Comparison of ENCODE assay signal across 8 mouse cellular contexts in the genomic region with DNA sequence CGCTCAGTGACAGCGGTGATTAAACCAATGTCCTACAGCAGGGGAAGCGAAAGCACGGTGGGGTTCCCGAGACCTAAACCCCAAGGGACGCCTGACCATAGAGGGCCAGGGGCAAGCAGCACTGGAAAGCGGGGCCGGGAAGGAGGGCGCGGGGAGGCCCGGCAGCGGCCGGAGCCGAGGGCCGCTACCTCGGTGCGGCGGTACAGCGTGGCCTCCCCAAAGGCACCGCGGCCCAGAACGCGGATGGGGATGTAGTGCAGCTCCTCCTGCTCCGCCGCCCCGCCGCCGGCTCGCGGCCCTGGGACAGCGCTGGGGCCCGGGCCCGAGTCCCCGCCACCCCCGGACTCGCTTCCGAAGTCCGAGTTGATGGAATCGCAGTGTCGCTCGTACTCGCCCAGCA. TPM values are rescaled to one million over a fixed set of nuclear protein-coding genes. Genes with fewer than 3 reads are reported as not detected.
A peak's percentile ranks its signal among the peaks of the same experiment; 100 is the strongest.
DNase-seq lines count a peak whose midpoint lies in the region; ATAC-seq and TF ChIP-seq lines count a peak whose summit lies in the region.

No protein-coding gene starts in this region.

- H3K9me3 ChIP-seq in heart, embryonic 14.5 days (ENCODE audit: control insufficient read depth, low read length), result no peaks in the 10 kb centered on the region
- no peaks in the 10 kb centered on the region for H3K9me3 ChIP-seq in G1E (replicated peaks)
- H3K9me3 ChIP-seq in forebrain, embryonic 12.5 days, result no peaks in the 10 kb centered on the region
- H3K9me3 ChIP-seq in liver, embryonic 12.5 days (replicated peaks), result no peaks in the 10 kb centered on the region
- H3K9me3 ChIP-seq in stomach, embryonic 16.5 days (replicated peaks; ENCODE audit: control insufficient read depth, low read length), result no peaks in the 10 kb centered on the region

- H3K36me3 ChIP-seq in heart, embryonic 14.5 days (ENCODE audit: control insufficient read depth, insufficient read depth, low read length), result peaks cover 42% of the 10 kb centered on the region
- peaks cover 51% of the 10 kb centered on the region for H3K36me3 ChIP-seq in G1E (replicated peaks)
- peaks cover 29% of the 10 kb centered on the region for H3K36me3 ChIP-seq in forebrain, embryonic 12.5 days (replicated peaks)
- H3K36me3 ChIP-seq in liver, embryonic 12.5 days, result peaks cover 43% of the 10 kb centered on the region
- H3K36me3 ChIP-seq in stomach, embryonic 16.5 days (ENCODE audit: control insufficient read depth, insufficient read depth, low read length), result peaks cover 2% of the 10 kb centered on the region; the same call in 1 of the 2 replicates

- no peak for TF ChIP-seq CTCF in G1E (IDR thresholded peaks at IDR 0.05; ENCODE audit: low read depth, low read length)

- peaks cover 2 to 27% of the 10 kb centered on the region in 2 experiments for H3K4me1 ChIP-seq in heart, embryonic 14.5 days (ENCODE audit: control insufficient read depth in 2 of 2, insufficient read depth in 2 of 2, low read length in 2 of 2)
- H3K4me1 ChIP-seq in G1E (ENCODE audit: insufficient read depth, low read depth, low read length), result peaks cover 51% of the 10 kb centered on the region
- H3K4me1 ChIP-seq in forebrain, embryonic 12.5 days, result peaks cover 19% of the 10 kb centered on the region
- peaks cover 36% of the 10 kb centered on the region for H3K4me1 ChIP-seq in liver, embryonic 12.5 days
- H3K4me1 ChIP-seq in stomach, embryonic 16.5 days (ENCODE audit: control insufficient read depth, insufficient read depth, low read length), result peaks cover 20% of the 10 kb centered on the region

- peak overlapping the region; percentile 75 to 90 for H3K27ac ChIP-seq in heart, embryonic 14.5 days (replicated peaks in 1 of 2; ENCODE audit: control insufficient read depth in 1 of 2, insufficient read depth in 1 of 2, low read depth in 2 of 2, low read length in 2 of 2)
- H3K27ac ChIP-seq in forebrain, embryonic 12.5 days, result peak overlapping the region; percentile 85
- peak overlapping the region; percentile 91 for H3K27ac ChIP-seq in liver, embryonic 12.5 days
- H3K27ac ChIP-seq in stomach, embryonic 16.5 days (ENCODE audit: low read length), result peak overlapping the region; percentile 93

- no peaks in the 10 kb centered on the region for H3K27me3 ChIP-seq in heart, embryonic 14.5 days (ENCODE audit: control insufficient read depth, insufficient read depth, low read length)
- H3K27me3 ChIP-seq in G1E (ENCODE audit: insufficient read depth, low read length), result no peaks in the 10 kb centered on the region
- no peaks in the 10 kb centered on the region for H3K27me3 ChIP-seq in forebrain, embryonic 12.5 days
- no peaks in the 10 kb centered on the region for H3K27me3 ChIP-seq in liver, embryonic 12.5 days (replicated peaks)
- no peaks in the 10 kb centered on the region for H3K27me3 ChIP-seq in stomach, embryonic 16.5 days (ENCODE audit: control insufficient read depth, insufficient read depth, low read length)

- ATAC-seq in heart, embryonic 14.5 days (ENCODE audit: insufficient number of reproducible peaks, insufficient read depth, low FRiP score, low read depth), result peak; percentile 64
- ATAC-seq in G1E (ENCODE audit: extremely low read depth, insufficient number of reproducible peaks, low FRiP score, poor library complexity, severe bottlenecking), result no peak
- ATAC-seq in forebrain, embryonic 12.5 days (ENCODE audit: low FRiP score), result peak; percentile 69
- peak; percentile 67 for ATAC-seq in liver, embryonic 12.5 days
- peak; percentile 74 for ATAC-seq in stomach, embryonic 16.5 days (ENCODE audit: insufficient read depth, low FRiP score)

- H3K4me3 ChIP-seq in heart, embryonic 14.5 days (ENCODE audit: control insufficient read depth in 1 of 2, insufficient read depth in 1 of 2, low read depth in 1 of 2, low read length in 2 of 2), result peak overlapping the region; percentile 82 to 90
- peak overlapping the region; percentile 88 for H3K4me3 ChIP-seq in G1E (ENCODE audit: low read depth, low read length)
- H3K4me3 ChIP-seq in forebrain, embryonic 12.5 days (replicated peaks), result peak overlapping the region; percentile 98
- H3K4me3 ChIP-seq in liver, embryonic 12.5 days, result peak overlapping the region; percentile 85
- peak overlapping the region; percentile 98 for H3K4me3 ChIP-seq in stomach, embryonic 16.5 days (replicated peaks; ENCODE audit: low read length)

- WGBS in heart, embryonic 14.5 days, result under 1% methylated on average over 38 of the region's 42 CpGs
- whole genome bisulfite sequencing in forebrain, embryonic 12.5 days, result under 1% methylated on average over 42 of the region's 42 CpGs
- under 1% methylated on average over 41 of the region's 42 CpGs for WGBS in liver, embryonic 12.5 days (ENCODE audit: insufficient replicate concordance)
- under 1% methylated on average over 36 of the region's 42 CpGs for WGBS in stomach, embryonic 16.5 days

- peak overlapping the region; percentile 96 for H3K9ac ChIP-seq in heart, embryonic 14.5 days (ENCODE audit: low read length)
- peak overlapping the region; percentile 93 for H3K9ac ChIP-seq in forebrain, embryonic 12.5 days
- peak overlapping the region; percentile 96 for H3K9ac ChIP-seq in liver, embryonic 12.5 days
- H3K9ac ChIP-seq in stomach, embryonic 16.5 days (ENCODE audit: low read length), result peak overlapping the region; percentile 99

- DNase-seq in heart, postnatal 25 days (ENCODE audit: low spot score), result no peak
- DNase-seq in G1E (ENCODE audit: low spot score), result no peak
- no peak for DNase-seq in adrenal gland, postnatal 10 days
- no peak for DNase-seq in layer of hippocampus, adult 18-20 months (ENCODE audit: low spot score in 2 of 2)

- intact Hi-C loops in heart, postnatal 25 days (cut with DNase I), result no loop called here

- H3K4me2 ChIP-seq in heart, embryonic 14.5 days (ENCODE audit: low read length), result peak overlapping the region; percentile 74
- H3K4me2 ChIP-seq in forebrain, embryonic 12.5 days, result peak overlapping the region; percentile 79
- peak overlapping the region; percentile 82 for H3K4me2 ChIP-seq in liver, embryonic 12.5 days
- peak overlapping the region; percentile 76 for H3K4me2 ChIP-seq in stomach, embryonic 16.5 days (ENCODE audit: low read depth, low read length)

RNA-seq across cellular contexts. Expression of gene Nek9, which starts 0.3 kb away (rescaled TPM):
- polyA plus RNA-seq in heart, embryonic 14.5 days (2014; fragmentation: Nextera tagmentation; extraction: Ambion mirVana), result 16.8 and 17.3 TPM in 2 replicates
- total RNA-seq in heart, postnatal 25 days (2021), result 10 to 100 TPM; 90.6 to 93.4 TPM
- 126 TPM in 2 replicates for total RNA-seq in G1E (2014; fragmentation: Nextera tagmentation)
- total RNA-seq in G1E (2017), result 59.1 and 62.9 TPM in 2 replicates
- polyA plus RNA-seq in G1E (2012), result 30.3 and 30.5 TPM in 2 replicates
- 23.7 and 24.5 TPM in 2 replicates for polyA plus RNA-seq in forebrain, embryonic 12.5 days (2016; fragmentation: Nextera tagmentation; extraction: Ambion mirVana)
- polyA plus RNA-seq in liver, embryonic 12.5 days (2016; fragmentation: Nextera tagmentation; extraction: Ambion mirVana), result 11.6 and 12.1 TPM in 2 replicates
- polyA plus RNA-seq in stomach, embryonic 16.5 days (2015; fragmentation: Nextera tagmentation; extraction: Ambion mirVana), result 16.8 and 17.1 TPM in 2 replicates
- 10 to 100 TPM; 57.5 to 65.8 TPM for total RNA-seq in adrenal gland, postnatal 10 days (2021)
- total RNA-seq in layer of hippocampus, adult 18-20 months (2021), result 10 to 100 TPM; 34.1 to 35.2 TPM

RNA-seq across cellular contexts. Expression of gene Tmed10, which starts 35.8 kb away (rescaled TPM):
- 281 and 320 TPM in 2 replicates for polyA plus RNA-seq in heart, embryonic 14.5 days (2014; fragmentation: Nextera tagmentation; extraction: Ambion mirVana)
- 100 to 1,000 TPM; 155 to 163 TPM for total RNA-seq in heart, postnatal 25 days (2021)
- total RNA-seq in G1E (2014; fragmentation: Nextera tagmentation), result 286 and 322 TPM in 2 replicates
- total RNA-seq in G1E (2017), result 61.7 and 85.4 TPM in 2 replicates
- 255 and 271 TPM in 2 replicates for polyA plus RNA-seq in G1E (2012)
- 208 and 214 TPM in 2 replicates for polyA plus RNA-seq in forebrain, embryonic 12.5 days (2016; fragmentation: Nextera tagmentation; extraction: Ambion mirVana)
- polyA plus RNA-seq in liver, embryonic 12.5 days (2016; fragmentation: Nextera tagmentation; extraction: Ambion mirVana), result 194 and 195 TPM in 2 replicates
- 383 and 401 TPM in 2 replicates for polyA plus RNA-seq in stomach, embryonic 16.5 days (2015; fragmentation: Nextera tagmentation; extraction: Ambion mirVana)
- 100 to 1,000 TPM; 222 to 223 TPM for total RNA-seq in adrenal gland, postnatal 10 days (2021)
- total RNA-seq in layer of hippocampus, adult 18-20 months (2021), result 100 to 1,000 TPM; 164 to 170 TPM

RNA-seq across cellular contexts. Expression of gene Zc2hc1c, which starts 50.4 kb away (rescaled TPM):
- polyA plus RNA-seq in heart, embryonic 14.5 days (2014; fragmentation: Nextera tagmentation; extraction: Ambion mirVana), result 0.93 and 1.1 TPM in 2 replicates
- 1 to 10 TPM; 1.9 to 2.0 TPM for total RNA-seq in heart, postnatal 25 days (2021)
- total RNA-seq in G1E (2014; fragmentation: Nextera tagmentation), result not detected in 2 replicates
- 1.2 and 1.3 TPM in 2 replicates for total RNA-seq in G1E (2017)
- 0.03 and 0.04 TPM in 2 replicates for polyA plus RNA-seq in G1E (2012)
- polyA plus RNA-seq in forebrain, embryonic 12.5 days (2016; fragmentation: Nextera tagmentation; extraction: Ambion mirVana), result 1.1 and 1.6 TPM in 2 replicates
- polyA plus RNA-seq in liver, embryonic 12.5 days (2016; fragmentation: Nextera tagmentation; extraction: Ambion mirVana), result 0.12 and 0.14 TPM in 2 replicates
- 2.0 and 2.1 TPM in 2 replicates for polyA plus RNA-seq in stomach, embryonic 16.5 days (2015; fragmentation: Nextera tagmentation; extraction: Ambion mirVana)
- 1 to 10 TPM in 1 of 2 experiments, under 1 TPM in 1; 0.78 to 1.2 TPM for total RNA-seq in adrenal gland, postnatal 10 days (2021)
- total RNA-seq in layer of hippocampus, adult 18-20 months (2021), result 1 to 10 TPM; 1.1 to 1.4 TPM

RNA-seq across cellular contexts. Expression of gene Acyp1, which starts 50.6 kb away (rescaled TPM):
- 70.0 and 79.7 TPM in 2 replicates for polyA plus RNA-seq in heart, embryonic 14.5 days (2014; fragmentation: Nextera tagmentation; extraction: Ambion mirVana)
- 10 to 100 TPM; 14.5 to 19.5 TPM for total RNA-seq in heart, postnatal 25 days (2021)
- 57.0 and 57.3 TPM in 2 replicates for total RNA-seq in G1E (2014; fragmentation: Nextera tagmentation)
- total RNA-seq in G1E (2017), result 285 and 291 TPM in 2 replicates
- polyA plus RNA-seq in G1E (2012), result 97.7 and 127 TPM in 2 replicates
- polyA plus RNA-seq in forebrain, embryonic 12.5 days (2016; fragmentation: Nextera tagmentation; extraction: Ambion mirVana), result 62.1 and 62.2 TPM in 2 replicates
- 76.1 and 78.7 TPM in 2 replicates for polyA plus RNA-seq in liver, embryonic 12.5 days (2016; fragmentation: Nextera tagmentation; extraction: Ambion mirVana)
- 39.5 and 50.6 TPM in 2 replicates for polyA plus RNA-seq in stomach, embryonic 16.5 days (2015; fragmentation: Nextera tagmentation; extraction: Ambion mirVana)
- 10 to 100 TPM; 28.2 to 31.0 TPM for total RNA-seq in adrenal gland, postnatal 10 days (2021)
- total RNA-seq in layer of hippocampus, adult 18-20 months (2021), result 10 to 100 TPM; 34.4 to 36.0 TPM
